Mouse (Mus musculus) small intestine, adult 2 months (tissue): ENCODE results near the gene Mllt1. TPM values are rescaled to one million over a fixed set of nuclear protein-coding genes. Genes with fewer than 3 reads are reported as not detected.

Source experiments
- H3K27ac ChIP-seq: fragments of 200-500 bp; 2 replicates; pipeline ENCODE4 v1.5.1; 2012; ENCODE audit warnings: low read depth, low read length, control low read depth, inconsistent platforms; ENCODE audit not compliant: insufficient read depth
- H3K27me3 ChIP-seq: fragments of 200-500 bp; 2 replicates; pipeline ENCODE4 v1.6.1; 2012; ENCODE audit warnings: mild to moderate bottlenecking, moderate library complexity, low read length, inconsistent platforms; ENCODE audit not compliant: control insufficient read depth, insufficient read depth
- H3K36me3 ChIP-seq: fragments of 200-500 bp; 2 replicates; pipeline ENCODE4 v1.6.1; 2012; ENCODE audit warnings: mild to moderate bottlenecking, low read length, control low read depth, inconsistent platforms; ENCODE audit not compliant: control insufficient read depth, insufficient read depth
- H3K4me1 ChIP-seq: fragments of 200-500 bp; 2 replicates; pipeline ENCODE4 v1.6.1; 2012; ENCODE audit warnings: low read length, inconsistent platforms, mixed read lengths; ENCODE audit not compliant: control insufficient read depth, insufficient read depth, insufficient read length
- H3K4me3 ChIP-seq: fragments of 200-500 bp; 2 replicates; pipeline ENCODE4 v1.5.1; 2012; ENCODE audit warnings: low read depth, mild to moderate bottlenecking, control low read depth, inconsistent platforms, low read length, moderate library complexity
- CTCF ChIP-seq: fragments of 200-500 bp; IDR thresholded peaks from 2 replicates; pipeline ENCODE4 v1.5.1; 2012; ENCODE audit warnings: low read depth, mild to moderate bottlenecking, control low read depth, inconsistent platforms, low read length, moderate library complexity, mixed read lengths; ENCODE audit not compliant: insufficient replicate concordance, insufficient read length; ENCODE audit errors: extremely low read depth
- POLR2A ChIP-seq: fragments of 200-500 bp; IDR thresholded peaks from 2 replicates; pipeline ENCODE4 v1.6.1; 2012; ENCODE audit warnings: low read depth, mild to moderate bottlenecking, control low read depth, inconsistent platforms, low read length, moderate library complexity
- WGBS: fragments of 180-500 bp; shearing (Covaris S2); methylation state at CpG from one replicate; pipeline ENCODE4 v1.1.7; 2018; 5-methylcytosine and 5-hydroxymethylcytosine counted together
- polyA plus RNA-seq: library from polyadenylated mRNA; depleted of rRNA; stranded (reverse); fragments of >200 nt; gene quantifications from 2 replicates; pipeline ENCODE4 v1.2.3, GENCODE M21; 2012

Mllt1 gene
- polyA plus RNA-seq, 1 experiment: 46.3 TPM

DNA sequence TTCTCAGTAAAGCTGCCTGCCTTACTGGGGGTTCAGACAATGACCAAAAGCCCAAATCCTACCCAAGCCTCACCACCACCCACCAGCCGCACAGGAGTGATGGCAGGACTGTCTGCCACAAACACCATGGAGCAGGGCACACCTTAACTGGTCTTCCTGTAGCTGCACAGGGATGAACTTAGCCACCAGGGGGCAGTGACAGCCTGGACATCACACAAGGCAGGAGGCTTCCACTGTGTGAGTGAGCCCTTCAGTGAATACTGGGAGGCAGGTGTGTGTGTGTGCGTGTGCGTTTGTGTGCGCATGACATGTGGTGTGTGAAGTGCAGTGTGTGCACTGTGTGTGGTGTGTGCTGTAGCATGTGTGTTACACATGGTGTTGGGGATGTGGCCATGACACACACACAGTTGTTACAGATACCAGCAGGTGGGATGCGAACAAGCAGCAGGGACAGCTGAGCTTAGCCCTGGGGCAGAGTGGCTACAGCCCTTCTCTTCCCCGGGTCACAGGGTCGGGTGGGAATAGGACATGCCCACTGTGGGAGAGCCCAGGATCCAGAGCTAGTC lies 37.5 kb downstream of the Mllt1 start:
- Histone ChIP-seq H3K27ac (no peak overlapping the region), H3K27me3 (no peaks in the 10 kb centered on the region), H3K4me1 (no peaks in the 10 kb centered on the region), H3K4me3 (no peak overlapping the region), H3K36me3 (peaks cover 45% of the 10 kb centered on the region)
- peak; percentile 88; the same call in 1 of the 2 replicates for TF ChIP-seq CTCF
- TF ChIP-seq POLR2A: no peak
- 66% methylated on average over 7 of the region's 7 CpGs for WGBS

DNA sequence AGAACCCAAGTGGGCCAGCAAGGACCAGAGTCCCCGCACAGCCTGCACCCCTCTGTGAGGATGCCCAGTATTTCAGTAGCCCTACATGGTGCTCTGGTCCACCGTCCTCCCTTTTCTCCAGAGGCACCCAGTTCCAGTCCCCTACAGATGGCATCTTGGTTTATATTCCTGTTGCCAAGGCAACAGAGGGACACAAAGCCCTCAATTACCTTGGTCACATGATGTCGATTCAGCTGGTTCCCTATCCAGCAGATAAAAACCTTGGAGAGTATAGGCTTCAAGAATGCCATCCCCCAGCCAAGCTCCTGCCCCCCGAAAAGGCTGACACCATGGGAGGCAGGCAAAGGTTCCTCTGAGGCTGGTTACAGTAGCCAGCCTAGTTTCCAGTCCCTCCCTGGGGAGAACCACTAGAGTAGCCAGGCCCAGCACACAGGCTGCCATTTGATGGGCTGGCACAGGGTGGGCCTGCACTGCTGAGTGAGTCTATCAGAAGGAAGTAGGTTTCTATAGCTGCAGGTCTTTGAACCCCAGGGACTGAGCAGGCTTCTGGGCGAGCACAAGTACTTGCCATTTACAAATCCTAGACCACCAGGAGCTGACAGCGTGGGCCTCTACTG lies 38.6 kb downstream of the Mllt1 start:
- WGBS: 71% methylated on average over 6 of the region's 6 CpGs
- peaks cover 44% of the 10 kb centered on the region for H3K36me3 ChIP-seq

DNA sequence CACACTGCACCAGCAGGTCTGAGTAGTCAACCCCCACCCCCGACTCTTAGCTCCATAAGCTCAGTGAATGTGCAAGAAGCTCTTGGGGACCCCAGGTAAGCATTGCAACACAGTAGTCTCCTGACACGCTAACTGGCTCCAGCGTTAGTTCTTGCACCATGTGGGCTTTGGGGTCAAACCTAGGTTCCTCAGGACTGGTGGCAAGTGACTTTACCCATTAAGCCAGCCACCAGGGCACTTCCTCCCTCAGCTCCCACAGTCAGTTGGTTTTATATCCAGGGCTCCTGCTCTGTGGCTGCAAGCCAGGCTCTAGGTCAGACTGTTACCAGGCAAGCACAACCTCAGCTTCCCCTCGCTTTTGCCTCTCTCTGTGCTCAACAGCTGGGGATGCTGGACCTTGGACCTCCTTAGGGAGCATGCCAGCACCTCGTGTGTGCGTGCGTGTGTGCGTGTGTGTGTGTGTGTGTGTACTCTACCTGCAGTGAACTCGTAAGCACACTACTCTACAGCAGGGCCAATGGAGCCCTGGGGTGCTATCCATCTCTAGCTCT lies 39.8 kb downstream of the Mllt1 start:
- WGBS: 55% methylated on average over 9 of the region's 9 CpGs
- H3K4me3 ChIP-seq: no peak overlapping the region
- no peaks in the 10 kb centered on the region for H3K27me3 ChIP-seq
- TF ChIP-seq POLR2A (no peak), CTCF (no peak)
- no peak overlapping the region for H3K27ac ChIP-seq
- H3K4me1 ChIP-seq: no peaks in the 10 kb centered on the region
- H3K36me3 ChIP-seq: peaks cover 34% of the 10 kb centered on the region

More for the DNA sequence above, 38.6 kb downstream of the Mllt1 start:
- H3K27ac ChIP-seq: no peak overlapping the region
- no peak overlapping the region for H3K4me3 ChIP-seq
- H3K27me3 ChIP-seq: no peaks in the 10 kb centered on the region
- H3K4me1 ChIP-seq: no peaks in the 10 kb centered on the region
- TF ChIP-seq POLR2A: no peak
- no peak for TF ChIP-seq CTCF

DNA sequence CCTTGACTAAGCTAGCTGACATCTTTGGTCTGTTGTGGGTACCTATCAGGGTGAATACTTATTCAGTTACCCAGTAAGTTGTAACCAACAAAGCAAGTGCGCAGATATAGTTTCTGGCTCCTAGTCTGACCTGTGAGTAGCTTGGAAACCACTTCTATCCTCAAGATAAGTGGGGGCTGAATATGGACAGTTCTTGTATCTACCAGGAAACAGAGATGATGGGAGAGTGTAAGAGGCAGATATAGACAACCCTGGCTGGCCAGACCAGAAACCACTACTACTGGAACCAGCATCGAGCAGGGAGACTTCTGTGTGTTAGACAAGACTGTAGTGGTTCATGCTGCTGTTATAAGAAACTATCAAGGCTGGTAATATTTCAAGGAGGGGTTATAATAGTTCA lies 45.2 kb downstream of the Mllt1 start:
- 90% methylated on average over 2 of the region's 2 CpGs for WGBS
- no peak overlapping the region for H3K4me3 ChIP-seq
- TF ChIP-seq CTCF (no peak), POLR2A (no peak)
- no peaks in the 10 kb centered on the region for H3K4me1 ChIP-seq
- H3K27me3 ChIP-seq: no peaks in the 10 kb centered on the region
- peaks cover 19% of the 10 kb centered on the region for H3K36me3 ChIP-seq
- H3K27ac ChIP-seq: no peak overlapping the region

DNA sequence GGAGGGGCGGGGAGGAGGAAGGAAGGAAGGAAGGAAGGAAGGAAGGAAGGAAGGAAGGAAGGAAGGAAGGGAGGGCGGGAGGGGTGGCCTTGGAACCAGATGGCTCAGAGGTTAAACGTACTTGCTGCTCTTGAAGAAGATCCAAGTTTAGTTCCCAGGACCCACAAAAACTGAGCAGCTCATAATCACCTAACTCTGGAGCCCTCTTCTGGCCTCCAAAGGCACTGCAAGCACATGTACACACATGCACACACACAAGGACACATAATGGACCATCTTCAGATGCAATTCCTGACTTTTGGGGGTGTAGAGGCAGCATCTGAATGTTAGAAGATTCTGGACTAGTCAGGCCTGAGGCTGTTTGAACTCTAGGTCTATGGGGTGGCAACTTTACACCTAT lies 47.2 kb downstream of the Mllt1 start:
- H3K27me3 ChIP-seq: no peaks in the 10 kb centered on the region

DNA sequence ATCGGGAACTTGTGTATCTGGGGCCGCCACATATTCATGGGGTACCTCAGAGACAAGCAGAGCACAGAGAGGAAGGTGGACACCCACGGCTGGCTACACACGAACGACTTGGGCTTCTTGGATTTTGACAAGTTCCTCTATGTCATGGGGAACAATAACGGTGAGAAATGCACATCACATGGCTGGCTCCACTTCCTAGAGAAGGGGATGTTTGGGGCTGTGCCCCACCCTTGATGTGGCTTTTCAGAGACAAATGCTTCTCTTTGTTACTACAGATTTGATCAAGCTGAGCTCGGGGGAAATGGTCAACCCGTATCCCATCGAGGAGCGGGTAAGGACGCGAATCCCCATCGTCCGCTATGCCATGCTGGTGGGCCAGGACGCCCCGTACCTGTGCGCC lies 50.4 kb downstream of the Mllt1 start:
- Histone ChIP-seq H3K4me3 (no peak overlapping the region), H3K4me1 (peaks cover 9% of the 10 kb centered on the region), H3K27me3 (no peaks in the 10 kb centered on the region), H3K27ac (no peak overlapping the region), H3K36me3 (no peaks in the 10 kb centered on the region)
- 82% methylated on average over 17 of the region's 17 CpGs for WGBS
- TF ChIP-seq CTCF: no peak
- TF ChIP-seq POLR2A: no peak

More for the DNA sequence above, 47.2 kb downstream of the Mllt1 start:
- H3K27ac ChIP-seq: no peak overlapping the region
- peaks cover 9% of the 10 kb centered on the region for H3K4me1 ChIP-seq
- 93% methylated on average over 2 of the region's 3 CpGs for WGBS
- peaks cover 8% of the 10 kb centered on the region for H3K36me3 ChIP-seq
- H3K4me3 ChIP-seq: no peak overlapping the region
- TF ChIP-seq CTCF: no peak
- no peak for TF ChIP-seq POLR2A

DNA sequence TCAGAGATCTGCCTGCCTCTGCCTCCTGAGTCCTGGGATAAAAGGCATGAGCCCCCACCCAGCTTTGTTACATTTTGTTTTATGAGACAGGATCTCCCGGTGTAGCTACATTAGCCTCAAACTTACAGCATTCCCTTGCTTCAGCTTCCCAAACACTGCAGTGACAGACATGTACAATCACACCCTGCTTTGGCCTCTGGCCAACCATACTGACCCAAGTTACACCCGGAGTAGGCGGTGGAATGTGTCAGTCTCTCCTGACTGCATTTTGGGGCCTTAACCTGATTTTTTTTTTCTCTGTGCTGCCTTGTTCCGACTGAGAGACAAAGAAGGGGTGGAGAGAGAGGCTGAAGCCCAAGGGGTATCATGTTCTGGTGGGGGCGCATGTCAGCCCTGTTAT lies 50.9 kb downstream of the Mllt1 start:
- peaks cover 9% of the 10 kb centered on the region for H3K4me1 ChIP-seq
- no peaks in the 10 kb centered on the region for H3K27me3 ChIP-seq
- no peak overlapping the region for H3K27ac ChIP-seq
- TF ChIP-seq POLR2A (no peak), CTCF (no peak)
- H3K36me3 ChIP-seq: no peaks in the 10 kb centered on the region
- WGBS: 41% methylated on average over 5 of the region's 5 CpGs
- no peak overlapping the region for H3K4me3 ChIP-seq
